Mouse (Mus musculus): ENCODE results near the gene Wdr92. TPM values are rescaled to one million over a fixed set of nuclear protein-coding genes. Genes with fewer than 3 reads are reported as not detected.
"Not testable (repeated sequence)": the region's sequence is repeated elsewhere in the genome, so short reads cannot be mapped to it uniquely, and the experiment has no call there.

The Wdr92 gene
- total RNA-seq, 1 experiment from 2014 or later, result 34.6 TPM

DNA sequence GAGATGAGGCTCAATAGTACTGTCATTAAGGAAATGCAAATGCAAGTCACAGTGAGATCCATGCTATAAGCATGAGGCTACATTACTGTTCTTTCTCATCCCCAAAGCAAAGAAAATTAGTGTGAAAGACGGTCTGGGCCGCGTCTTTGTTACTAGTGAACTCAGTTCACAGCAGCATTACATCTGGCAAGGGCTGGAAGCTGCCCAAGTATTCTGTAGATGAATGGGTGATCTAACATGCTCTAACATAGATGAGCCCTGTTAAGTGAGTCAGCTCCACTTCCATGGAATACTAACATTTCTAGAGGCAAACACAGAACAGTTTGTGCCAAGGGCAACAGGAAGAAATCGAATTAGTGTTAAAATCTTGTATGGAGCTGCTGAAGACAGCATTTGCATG, 19.0 kb downstream of the Wdr92 start:
- ATAC-seq (replicated peaks; ENCODE audit: low read depth, poor library complexity, severe bottlenecking), result no peak

DNA sequence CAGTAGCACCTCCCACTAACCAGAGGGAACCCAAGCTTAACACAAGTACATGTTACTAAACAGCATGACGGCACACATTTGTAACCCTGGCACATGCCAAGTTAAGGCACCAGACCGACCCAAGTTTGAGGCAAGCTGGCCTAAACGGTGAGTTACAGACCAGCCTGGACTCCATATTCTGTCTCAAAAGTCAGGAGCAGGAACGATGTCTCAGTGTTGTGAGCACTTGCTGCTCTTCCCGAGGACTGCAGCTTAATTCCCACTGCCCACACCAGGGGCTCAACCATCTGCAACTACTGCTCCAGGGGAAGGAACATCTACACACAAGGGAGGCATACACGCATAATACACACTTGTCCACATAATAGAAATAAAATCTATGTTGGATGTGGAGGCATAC, 20.6 kb downstream of the Wdr92 start:
- no peak for ATAC-seq (replicated peaks; ENCODE audit: low read depth, poor library complexity, severe bottlenecking)

DNA sequence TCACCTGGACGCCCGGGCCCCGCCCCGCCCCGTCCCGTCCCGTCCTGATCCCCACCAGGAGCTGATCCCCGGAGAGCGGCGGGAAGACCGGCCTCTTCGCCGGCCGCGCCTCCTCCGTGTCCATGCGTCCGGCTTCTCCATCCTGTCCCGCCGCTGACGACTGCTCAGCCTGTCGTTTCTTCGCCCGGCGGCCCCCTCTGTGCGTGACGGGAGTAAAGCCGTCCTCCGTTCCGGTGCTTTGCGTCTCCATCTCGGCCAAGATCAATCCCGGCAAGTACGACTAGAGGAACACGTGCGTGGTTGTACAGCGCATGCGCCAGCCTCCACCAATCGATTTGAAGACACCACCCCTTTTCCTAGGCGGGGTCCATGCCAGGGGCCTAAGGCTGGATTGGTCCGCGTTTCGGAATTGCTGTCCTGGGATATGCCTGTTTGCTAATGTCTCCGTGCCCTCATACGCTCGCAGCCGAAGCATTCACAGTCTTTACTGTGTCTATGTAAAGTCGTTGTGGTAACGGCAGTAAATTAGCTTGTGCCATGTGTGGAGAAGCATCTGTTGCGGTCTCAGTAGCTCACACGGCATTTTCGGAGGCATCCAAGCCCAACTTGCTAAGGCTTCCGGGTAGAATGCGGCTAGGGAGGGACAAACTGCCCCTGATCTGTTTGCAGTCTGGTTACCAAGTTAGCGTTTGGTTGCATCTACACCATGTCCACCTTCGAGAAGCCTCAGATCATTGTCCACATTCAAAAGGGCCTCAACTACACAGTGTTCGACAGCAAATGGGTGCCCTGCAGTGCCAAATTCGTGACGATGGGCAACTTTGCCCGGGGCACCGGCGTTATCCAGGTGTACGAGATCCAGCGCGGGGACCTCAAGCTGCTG, 29.6 kb downstream of the Wdr92 start, which contains the start of gene Pno1:
TSS of gene Pno1 (minus strand) at position 311 of the 883 bp plus-strand sequence.
- ATAC-seq (replicated peaks; ENCODE audit: low read depth, poor library complexity, severe bottlenecking), result peak; percentile 90

DNA sequence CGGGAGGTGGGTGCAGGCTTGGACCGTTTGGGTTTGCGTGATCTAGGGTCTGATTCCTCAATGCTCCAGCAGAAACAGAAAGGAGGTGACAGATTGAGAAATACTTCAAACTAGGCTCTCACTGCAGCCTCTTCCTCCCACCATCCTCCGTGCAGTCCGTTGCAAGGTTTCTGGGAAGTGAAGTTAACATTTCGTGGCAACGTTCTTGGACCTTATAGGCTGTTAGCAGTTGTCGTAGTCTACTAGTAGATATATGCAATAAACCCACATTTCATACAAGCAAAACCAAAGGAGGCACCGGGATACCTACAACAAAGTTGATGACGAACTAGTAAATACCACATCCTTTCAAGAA, 30.2 kb downstream of the Wdr92 start:
- peak; percentile 40 for ATAC-seq (replicated peaks; ENCODE audit: low read depth, poor library complexity, severe bottlenecking)

DNA sequence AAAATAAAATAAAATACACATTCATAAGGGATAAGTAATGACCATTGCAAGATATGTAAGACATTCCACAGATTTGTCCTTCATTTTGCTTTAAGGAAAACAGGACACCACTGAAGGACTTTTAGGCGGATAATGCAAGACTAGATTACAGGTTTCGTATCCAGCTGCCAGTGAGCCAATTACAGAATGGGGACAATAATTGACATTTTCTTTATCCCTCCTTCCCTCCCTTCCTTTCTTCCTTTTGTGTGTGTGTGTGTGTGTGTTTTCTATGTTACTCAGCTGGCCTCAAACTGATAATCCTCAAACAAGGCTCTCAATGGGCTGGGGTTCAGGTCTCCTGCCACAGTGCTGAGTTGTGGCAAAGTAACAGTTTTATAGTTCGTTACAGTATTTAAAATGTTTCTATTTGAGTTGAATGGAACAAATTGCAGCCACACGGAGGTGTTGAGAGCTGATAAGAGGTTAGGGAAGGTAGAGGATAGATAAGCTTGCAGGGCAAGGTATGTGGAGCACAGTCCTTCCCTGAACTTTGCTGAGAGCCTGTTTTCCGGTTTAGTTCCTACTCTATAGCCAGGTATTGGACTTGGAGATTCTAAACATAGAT, 31.1 kb downstream of the Wdr92 start:
- ATAC-seq (replicated peaks; ENCODE audit: low read depth, poor library complexity, severe bottlenecking), result no peak

DNA sequence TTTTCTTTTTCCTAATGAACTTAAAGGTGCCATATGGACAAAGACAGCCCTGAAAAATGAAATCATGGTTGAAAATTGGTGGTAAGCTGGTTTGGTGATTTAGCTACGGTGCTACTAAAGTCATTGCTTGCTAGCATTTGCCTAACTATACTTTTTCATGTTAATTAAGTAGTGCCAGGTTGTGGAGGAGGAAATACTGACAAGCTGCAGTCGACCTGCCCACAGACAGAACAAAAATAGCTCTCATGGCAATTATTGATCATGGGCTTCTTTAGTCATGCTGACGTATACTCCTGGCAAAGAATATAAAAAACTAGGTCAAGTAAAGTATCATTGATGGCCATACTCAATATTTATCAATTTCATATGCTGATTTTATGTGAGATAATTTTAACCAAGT, 33.6 kb downstream of the Wdr92 start:
- ATAC-seq (replicated peaks; ENCODE audit: low read depth, poor library complexity, severe bottlenecking), result no peak

DNA sequence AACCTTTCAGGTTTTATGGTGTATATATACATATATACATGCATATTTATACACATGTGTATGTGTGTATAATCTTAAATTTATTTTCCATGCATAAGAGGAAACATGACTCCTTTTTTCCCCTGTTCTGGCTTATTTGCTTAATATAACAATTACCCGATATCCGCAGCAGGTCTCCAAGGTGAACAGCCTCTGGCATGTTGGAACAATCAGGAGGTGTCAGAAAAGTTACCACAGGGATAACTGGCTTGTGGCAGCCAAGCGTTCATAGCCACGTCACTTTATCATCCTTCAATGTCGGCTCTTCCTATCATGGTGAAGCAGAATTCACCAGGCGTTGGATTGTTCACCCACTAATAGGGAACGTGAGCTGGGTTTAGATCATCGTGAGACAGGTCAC, 39.2 kb downstream of the Wdr92 start:
- no peak for ATAC-seq (replicated peaks; ENCODE audit: low read depth, poor library complexity, severe bottlenecking)

DNA sequence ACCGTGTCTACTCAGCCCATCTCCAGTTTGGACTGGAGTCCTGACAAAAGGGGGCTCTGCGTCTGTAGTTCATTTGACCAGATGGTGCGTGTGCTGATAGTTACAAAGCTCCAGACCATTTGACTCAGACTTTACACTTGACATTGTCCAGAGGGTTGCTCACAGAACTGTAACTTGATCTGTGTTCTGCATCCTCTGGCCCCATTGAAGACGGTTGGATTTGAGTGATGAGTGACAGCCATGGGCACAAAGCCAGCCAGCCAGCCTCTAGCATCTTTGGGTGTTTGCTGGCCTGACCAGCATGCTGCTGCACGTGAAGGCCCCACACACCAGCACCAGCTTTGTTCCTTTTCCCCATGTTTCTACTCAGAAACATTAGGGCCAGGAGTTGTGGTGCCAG, 50.9 kb downstream of the Wdr92 start:
- no peak for ATAC-seq (replicated peaks; ENCODE audit: low read depth, poor library complexity, severe bottlenecking)

DNA sequence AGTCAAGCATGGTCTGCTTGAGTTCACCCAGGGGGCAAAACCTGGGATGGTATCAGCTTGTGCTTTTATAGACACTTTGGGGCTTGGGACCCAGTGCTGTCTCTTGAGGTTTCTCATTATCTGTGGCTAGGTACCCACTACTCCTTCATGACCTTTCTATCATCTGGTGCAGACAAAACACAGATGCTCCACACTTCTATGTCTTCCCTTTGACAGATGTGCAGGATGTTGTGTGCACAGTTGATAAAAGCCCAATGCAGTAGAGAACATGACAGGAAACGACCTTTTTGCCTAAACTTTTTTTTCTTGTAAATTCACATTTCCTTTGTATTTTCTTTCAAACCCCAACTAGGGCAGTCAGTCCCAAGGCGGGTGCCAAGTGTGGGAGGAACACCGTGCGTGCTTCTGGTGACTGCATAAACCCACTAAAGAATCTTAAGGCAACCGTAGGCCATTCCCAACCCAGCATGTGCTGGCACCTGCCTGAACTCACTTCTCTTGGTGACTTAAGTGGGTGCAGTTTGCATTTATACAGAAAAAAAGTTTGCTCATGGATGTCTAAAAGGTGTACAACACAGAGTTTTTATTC, 54.6 kb downstream of the Wdr92 start:
- ATAC-seq (replicated peaks; ENCODE audit: low read depth, poor library complexity, severe bottlenecking), result peak; percentile 95

DNA sequence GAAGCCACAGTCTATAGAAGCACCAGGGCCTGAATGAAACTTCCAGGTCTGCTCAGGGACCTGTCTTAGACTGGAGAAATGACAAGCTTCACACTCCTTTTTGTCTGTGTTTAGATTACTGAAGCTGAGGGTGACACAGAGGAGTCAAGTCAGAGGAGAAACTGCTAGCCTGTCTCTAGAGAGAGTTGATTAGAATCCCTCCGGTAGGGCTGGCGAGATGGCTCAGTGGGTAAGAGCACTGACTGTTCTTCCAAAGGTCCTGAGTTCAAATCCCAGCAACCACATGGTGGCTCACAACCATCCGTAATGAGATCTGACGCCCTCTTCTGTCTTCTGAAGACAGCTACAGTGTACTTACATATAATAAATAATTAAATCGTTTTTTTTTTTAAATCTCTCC, 56.7 kb downstream of the Wdr92 start:
- not testable (repeated sequence) for ATAC-seq (replicated peaks; ENCODE audit: low read depth, poor library complexity, severe bottlenecking)

DNA sequence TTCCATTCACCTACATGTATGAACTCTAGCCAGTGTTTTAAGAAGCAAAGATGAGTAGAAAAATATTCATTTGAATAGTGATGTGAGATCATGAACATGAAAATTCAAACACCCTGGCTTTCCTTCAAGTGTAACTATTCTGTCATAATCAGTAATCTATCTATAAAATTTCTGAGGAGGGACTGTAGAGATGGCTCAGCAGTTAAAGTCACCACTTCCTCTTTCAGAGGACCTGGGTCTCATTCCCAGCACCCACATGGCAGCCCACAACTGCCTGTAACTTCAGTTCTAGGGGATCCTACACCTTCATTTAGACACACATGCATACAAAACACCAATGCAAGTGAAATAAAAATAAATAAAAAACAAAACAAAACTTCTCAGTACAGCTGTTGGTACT, 66.8 kb downstream of the Wdr92 start:
- ATAC-seq (replicated peaks; ENCODE audit: low read depth, poor library complexity, severe bottlenecking), result no peak

DNA sequence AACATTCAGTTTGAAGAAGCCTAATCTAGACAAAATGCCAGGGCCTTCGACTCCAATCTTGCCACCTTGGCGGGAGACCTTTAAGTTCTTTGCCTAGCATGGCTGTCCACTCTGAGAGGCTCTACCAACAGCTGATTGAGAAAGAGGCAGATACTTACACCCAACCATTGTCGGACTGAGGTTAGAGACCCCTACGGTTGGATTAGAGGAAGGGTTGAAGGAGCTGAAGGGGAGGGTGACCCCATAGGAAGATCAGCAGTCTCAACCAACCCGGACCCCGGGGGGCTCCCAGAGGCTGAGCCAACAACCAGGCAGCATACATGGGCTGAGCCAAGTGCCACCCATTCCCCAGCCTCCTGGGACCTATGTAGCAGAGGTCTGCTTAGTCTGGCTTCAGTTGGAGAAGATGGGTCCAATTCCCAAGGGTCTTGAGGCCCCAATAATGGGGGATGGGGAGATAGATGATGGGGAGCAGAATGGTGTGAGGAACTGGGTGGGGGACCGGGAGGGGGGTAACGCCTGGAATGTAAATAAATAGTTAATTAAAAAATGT, 75.0 kb downstream of the Wdr92 start:
- ATAC-seq (replicated peaks; ENCODE audit: low read depth, poor library complexity, severe bottlenecking), result no peak

DNA sequence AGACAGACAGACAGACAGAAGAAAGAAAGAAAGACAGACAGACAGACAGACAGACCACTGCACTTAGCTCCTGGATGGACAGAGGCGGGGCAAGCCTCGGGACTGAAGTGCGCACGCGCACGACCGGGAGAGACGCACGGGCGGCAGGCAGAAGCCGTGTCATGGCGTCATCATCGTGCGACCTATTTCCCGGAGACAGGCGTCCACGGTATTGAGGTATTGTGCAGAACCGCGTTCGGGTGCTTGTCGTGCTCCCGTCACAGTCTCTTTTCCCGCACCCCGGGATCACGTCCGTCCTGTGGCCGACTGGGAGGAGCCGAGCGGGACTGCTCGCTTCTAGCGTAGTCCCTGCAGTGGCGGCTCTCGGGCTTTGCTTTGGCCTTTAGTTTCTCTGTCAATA, 75.5 kb downstream of the Wdr92 start, which contains the start of gene C1d:
TSS of gene C1d (plus strand) at position 137 of the 400 bp plus-strand sequence.
- ATAC-seq (replicated peaks; ENCODE audit: low read depth, poor library complexity, severe bottlenecking), result peak; percentile 96

DNA sequence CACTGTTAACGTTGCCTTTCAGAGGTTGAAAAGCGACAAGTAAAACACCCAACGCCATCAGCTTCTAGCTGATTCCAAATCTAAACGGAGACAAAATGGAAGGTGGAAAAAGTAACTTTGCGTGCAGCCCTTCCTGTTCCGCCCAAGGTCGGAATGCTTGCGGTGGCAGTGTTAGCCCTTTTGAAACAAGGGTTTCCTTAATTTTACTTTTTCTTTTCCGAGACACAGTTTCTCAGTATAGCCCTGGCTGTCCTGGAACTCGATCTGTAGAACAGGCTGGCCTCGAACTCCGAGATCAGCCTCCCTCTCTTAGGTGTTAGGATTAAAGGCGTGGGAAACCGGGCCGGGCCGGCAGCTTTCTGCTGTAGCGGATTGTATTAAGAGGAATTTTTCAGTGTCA, 76.0 kb downstream of the Wdr92 start:
- ATAC-seq (replicated peaks; ENCODE audit: low read depth, poor library complexity, severe bottlenecking), result peak; percentile 74

DNA sequence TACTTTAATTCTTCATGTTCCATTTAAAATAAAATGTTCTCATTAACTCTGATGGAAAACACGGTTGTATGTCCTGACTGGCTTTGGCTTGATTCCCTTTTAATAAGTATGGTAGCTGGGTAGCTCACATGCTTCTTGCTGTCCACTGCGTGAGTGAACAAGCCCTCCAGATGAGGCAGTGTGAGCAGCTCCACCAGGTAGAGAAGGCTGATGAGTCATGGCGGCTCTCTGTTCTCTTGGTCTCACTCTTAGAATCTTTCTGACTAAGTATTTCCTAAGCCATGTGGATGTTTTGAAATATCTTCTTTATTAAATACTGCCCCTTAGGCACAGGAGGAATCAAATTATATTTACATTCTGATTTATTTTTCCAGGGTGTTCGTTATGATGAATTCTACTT, 85.3 kb downstream of the Wdr92 start:
- ATAC-seq (replicated peaks; ENCODE audit: low read depth, poor library complexity, severe bottlenecking), result no peak

DNA sequence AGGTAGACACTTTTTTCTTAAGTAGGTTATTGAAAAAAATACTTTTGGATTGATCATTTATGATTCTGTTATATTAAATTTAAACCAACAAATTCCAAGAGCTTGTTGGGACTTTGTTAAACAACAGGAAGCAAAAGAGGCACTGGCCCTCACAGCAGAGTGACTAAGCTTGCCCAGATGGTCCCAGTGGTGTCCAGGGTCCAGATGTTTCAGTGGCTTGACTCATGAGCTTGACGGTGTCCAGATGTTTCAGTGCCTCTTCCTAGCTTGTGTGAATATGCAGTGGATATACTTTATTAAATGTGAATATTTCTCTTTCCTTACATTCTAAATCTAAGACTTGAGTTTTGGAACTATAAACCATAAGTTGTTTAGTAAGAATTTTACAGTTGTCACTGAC, 86.9 kb downstream of the Wdr92 start:
- no peak for ATAC-seq (replicated peaks; ENCODE audit: low read depth, poor library complexity, severe bottlenecking)

DNA sequence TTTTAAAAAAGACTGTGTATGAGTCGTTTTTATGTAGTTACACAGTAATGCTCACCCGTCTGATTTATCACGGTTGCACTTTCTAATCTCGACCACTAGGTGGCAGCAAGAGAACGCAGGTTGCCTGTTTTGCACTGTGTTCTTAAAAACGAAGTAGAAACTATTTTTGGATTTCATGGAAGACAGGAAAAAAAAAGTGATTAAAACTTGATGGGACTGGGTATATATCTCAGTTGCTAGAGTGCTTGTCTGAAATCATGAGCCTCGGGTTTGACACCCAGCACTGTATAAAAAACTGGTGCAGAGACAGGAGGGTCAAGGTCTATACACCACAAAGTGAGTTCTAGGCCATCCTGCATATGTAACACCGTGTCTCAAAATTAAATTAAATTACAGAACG, 98.1 kb downstream of the Wdr92 start:
- peak; percentile 86 for ATAC-seq (replicated peaks; ENCODE audit: low read depth, poor library complexity, severe bottlenecking)

Measured in common myeloid progenitor, adult 5-6 weeks (primary cell).